ENCODE assay signal across 13 mouse cellular contexts in the genomic region with DNA sequence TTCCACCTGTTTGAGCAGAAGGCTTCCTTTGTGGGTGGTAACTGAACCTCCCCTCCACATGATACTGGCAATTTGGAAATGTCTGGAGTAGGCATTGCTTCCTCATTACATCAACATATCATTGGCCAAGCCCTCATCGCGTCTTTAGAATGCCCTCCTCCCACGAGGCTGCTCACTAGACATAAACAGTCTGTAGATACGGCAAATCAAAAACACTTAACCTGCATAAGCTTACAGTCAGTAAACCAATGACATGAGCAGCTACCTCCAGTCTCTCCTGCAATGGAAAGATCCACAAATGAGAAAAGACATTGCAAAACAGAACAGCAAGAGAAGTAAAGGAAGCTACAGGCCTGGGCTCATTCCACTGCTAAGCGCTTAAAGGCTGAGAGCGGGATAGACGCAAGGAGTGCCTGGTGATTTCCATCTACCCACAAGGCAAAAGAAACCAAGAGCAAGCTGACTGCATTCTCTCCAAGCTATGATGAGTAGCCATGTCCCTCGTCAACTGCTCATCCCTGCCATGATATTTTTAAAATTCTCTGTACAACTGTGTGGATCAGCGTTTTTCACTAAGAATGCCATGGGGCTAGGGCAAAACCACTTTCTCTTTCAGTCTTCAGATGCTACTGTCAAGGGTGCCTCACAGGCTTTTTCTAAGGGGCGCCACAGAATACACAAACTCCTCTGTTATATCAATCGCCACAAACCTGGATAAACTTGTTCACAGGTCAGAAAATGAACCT.
DNase-seq lines count a peak whose midpoint lies in the region; ATAC-seq and TF ChIP-seq lines count a peak whose summit lies in the region.
"Had no signal": no experiment of that assay in that cellular context is flagged by ENCODE, and none has a peak within 500 bp of the region (broad histone marks: within the 10 kb centered on the region; RNA-seq: fewer than 3 reads in every experiment).

No protein-coding gene starts in this region.

- H3K27ac ChIP-seq in kidney, embryonic 16.5 days (ENCODE audit: low read length) = 0 out of 2 replicates have a peak overlapping the region, but pooled peaks have one; percentile 8
- H3K27ac ChIP-seq in liver, postnatal 0 days (ENCODE audit: low read depth) = peak overlapping the region; percentile 97
- H3K27ac ChIP-seq in cerebellum, adult 2 months (ENCODE audit: insufficient read depth, low read length) = no peak overlapping the region
- H3K27ac ChIP-seq: forebrain, embryonic 10.5 days; limb, embryonic 12.5 days; midbrain, embryonic 15.5 days had no signal

- ATAC-seq in kidney, embryonic 16.5 days (ENCODE audit: low FRiP score, low TSS enrichment) = no peak
- ATAC-seq in common myeloid progenitor, adult 5-6 weeks (replicated peaks; ENCODE audit: low read depth, poor library complexity, severe bottlenecking) = 0 out of 2 replicates have a peak, but pooled peaks have one; percentile 16
- peak; percentile 51 for ATAC-seq in liver, postnatal 0 days
- ATAC-seq: midbrain, embryonic 15.5 days had no signal

- no peak for DNase-seq in kidney, postnatal 10 days
- no peak for DNase-seq in liver, postnatal 0 days
- DNase-seq in cerebellum, adult 2 months = no peak
- no peak for DNase-seq in urinary bladder, postnatal 10 days (ENCODE audit: low spot score)
- no peak for DNase-seq in layer of hippocampus, postnatal 10 days (ENCODE audit: low spot score in 2 of 2)
- DNase-seq: cerebellum, postnatal 36 days; kidney, adult 9 months had no signal

- no peaks in the 10 kb centered on the region for H3K36me3 ChIP-seq in kidney, embryonic 16.5 days (ENCODE audit: insufficient read depth, low read length)
- no peaks in the 10 kb centered on the region for H3K36me3 ChIP-seq in E14TG2a.4 (ENCODE audit: insufficient read depth, low read length)
- H3K36me3 ChIP-seq in liver, postnatal 0 days (replicated peaks; ENCODE audit: insufficient read depth, low read length) = no peaks in the 10 kb centered on the region
- H3K36me3 ChIP-seq: forebrain, embryonic 10.5 days; limb, embryonic 12.5 days; midbrain, embryonic 15.5 days had no signal

- H3K4me1 ChIP-seq in kidney, embryonic 16.5 days (ENCODE audit: insufficient read depth, low read length) = peaks cover 34% of the 10 kb centered on the region
- H3K4me1 ChIP-seq in E14TG2a.4 (replicated peaks; ENCODE audit: low read depth, low read length) = peaks cover 88% of the 10 kb centered on the region
- peaks cover 79% of the 10 kb centered on the region for H3K4me1 ChIP-seq in liver, postnatal 0 days (ENCODE audit: insufficient read depth)
- H3K4me1 ChIP-seq in cerebellum, adult 2 months (ENCODE audit: control insufficient read depth, insufficient read depth, low read length) = peaks cover 11% of the 10 kb centered on the region
- H3K4me1 ChIP-seq: midbrain, embryonic 15.5 days had no signal

- H3K4me2 ChIP-seq in kidney, embryonic 16.5 days (replicated peaks; ENCODE audit: low read depth, low read length) = no peak overlapping the region
- peak overlapping the region; percentile 74 for H3K4me2 ChIP-seq in liver, postnatal 0 days (ENCODE audit: low read depth, low read length)
- H3K4me2 ChIP-seq: limb, embryonic 12.5 days; midbrain, embryonic 15.5 days had no signal

- H3K27me3 ChIP-seq in kidney, embryonic 16.5 days (ENCODE audit: insufficient read depth, low read length) = no peaks in the 10 kb centered on the region
- H3K27me3 ChIP-seq in E14TG2a.4 (ENCODE audit: insufficient read depth, low read length) = no peaks in the 10 kb centered on the region
- H3K27me3 ChIP-seq in liver, postnatal 0 days (ENCODE audit: insufficient read depth, low read length) = no peaks in the 10 kb centered on the region
- H3K27me3 ChIP-seq in cerebellum, adult 2 months (ENCODE audit: control insufficient read depth, insufficient read depth, low read length) = no peaks in the 10 kb centered on the region
- H3K27me3 ChIP-seq: limb, embryonic 12.5 days; midbrain, embryonic 15.5 days had no signal

- TF ChIP-seq EP300 in liver, postnatal 0 days (IDR thresholded peaks at IDR 0.05; ENCODE audit: low read depth) = 0 out of 2 replicates have a peak, but pooled peaks have one; percentile 14

- WGBS in kidney, embryonic 16.5 days = 77% methylated on average over 11 of the region's 11 CpGs
- 46% methylated on average over 11 of the region's 11 CpGs for WGBS in liver, postnatal 0 days (ENCODE audit: insufficient replicate concordance)
- WGBS in cerebellum, adult 2 months = 94% methylated on average over 11 of the region's 11 CpGs

- TF ChIP-seq POLR2A in cerebellum, adult 2 months (IDR thresholded peaks at IDR 0.05; ENCODE audit: borderline replicate concordance, insufficient read depth, low read length) = no peak

- no peak overlapping the region for H3K4me3 ChIP-seq in kidney, embryonic 16.5 days (ENCODE audit: low read length)
- peak overlapping the region; percentile 24 for H3K4me3 ChIP-seq in E14TG2a.4 (replicated peaks; ENCODE audit: low read length)
- H3K4me3 ChIP-seq in liver, postnatal 0 days (ENCODE audit: low read depth, low read length) = peak overlapping the region; percentile 31
- H3K4me3 ChIP-seq in cerebellum, adult 2 months (replicated peaks; ENCODE audit: insufficient read depth, low read depth, low read length) = no peak overlapping the region
- H3K4me3 ChIP-seq: forebrain, embryonic 10.5 days; limb, embryonic 12.5 days; midbrain, embryonic 15.5 days had no signal

- no peak for TF ChIP-seq CTCF in E14TG2a.4 (conservative IDR thresholded peaks at IDR 0.05; ENCODE audit: low read length)
- no peak for TF ChIP-seq CTCF in liver, postnatal 0 days (IDR thresholded peaks at IDR 0.05; ENCODE audit: low read depth)
- no peak for TF ChIP-seq CTCF in cerebellum, adult 2 months (IDR thresholded peaks at IDR 0.05; ENCODE audit: borderline replicate concordance, insufficient read depth, low read depth, low read length)

- H3K9me3 ChIP-seq in kidney, embryonic 16.5 days (ENCODE audit: low read length) = no peaks in the 10 kb centered on the region
- no peaks in the 10 kb centered on the region for H3K9me3 ChIP-seq in E14TG2a.4 (ENCODE audit: low read length)
- no peaks in the 10 kb centered on the region for H3K9me3 ChIP-seq in liver, postnatal 0 days (ENCODE audit: low read length)
- H3K9me3 ChIP-seq: forebrain, embryonic 10.5 days; limb, embryonic 12.5 days; midbrain, embryonic 15.5 days had no signal

- no peak overlapping the region for H3K9ac ChIP-seq in kidney, embryonic 16.5 days (replicated peaks; ENCODE audit: low read length)
- H3K9ac ChIP-seq in liver, postnatal 0 days (replicated peaks) = peak overlapping the region; percentile 72
- H3K9ac ChIP-seq: limb, embryonic 12.5 days; midbrain, embryonic 15.5 days had no signal

Comparison
In these comparisons a context has a peak if more than half of its experiments do, and no peak if none do; other contexts are left out.
1. H3K4me3 ChIP-seq: peak in E14TG2a.4 (single experiment) and liver, postnatal 0 days (single experiment); none in kidney, embryonic 16.5 days (single experiment) and cerebellum, adult 2 months (single experiment).